ENCODE assay signal across 8 mouse cellular contexts in the genomic region with DNA sequence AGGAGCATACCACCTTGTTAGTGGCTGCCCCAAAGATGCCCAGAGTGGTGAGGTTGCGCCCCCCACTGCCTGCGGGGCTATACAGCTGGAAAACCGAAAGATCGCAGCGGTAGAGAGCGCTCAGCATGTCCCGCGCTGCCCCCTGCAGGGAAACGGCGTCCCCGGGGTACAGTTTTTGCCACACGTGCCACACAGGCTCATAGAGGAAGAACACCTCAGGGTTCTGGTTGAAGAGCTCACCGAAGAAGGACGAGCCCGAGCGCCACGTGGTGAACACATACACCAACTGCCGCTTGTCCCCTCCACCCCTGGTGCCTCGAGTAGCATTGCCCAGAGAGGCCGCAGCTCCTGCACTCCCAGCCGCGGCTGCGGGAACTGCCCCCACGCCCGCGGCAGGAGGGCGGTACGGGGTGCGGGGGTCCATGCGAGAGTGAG. TPM values are rescaled to one million over a fixed set of nuclear protein-coding genes. Genes with fewer than 3 reads are reported as not detected.
DNase-seq lines count a peak whose midpoint lies in the region; ATAC-seq and TF ChIP-seq lines count a peak whose summit lies in the region.

No protein-coding gene starts in this region.

- no peak for TF ChIP-seq EP300 in ES-Bruce4 (IDR thresholded peaks at IDR 0.05; ENCODE audit: insufficient read depth, low read depth, low read length)

- no peak overlapping the region for H3K27ac ChIP-seq in ES-Bruce4 (ENCODE audit: insufficient read depth, low read length)
- peak overlapping the region; percentile 84 for H3K27ac ChIP-seq in hindbrain, embryonic 13.5 days
- peak overlapping the region; percentile 87; the same call in 1 of the 2 replicates for H3K27ac ChIP-seq in lung, embryonic 16.5 days (ENCODE audit: low read length)

- no peaks in the 10 kb centered on the region for H3K4me1 ChIP-seq in ES-Bruce4 (ENCODE audit: control insufficient read depth, insufficient read depth, low read length)
- H3K4me1 ChIP-seq in hindbrain, embryonic 13.5 days (replicated peaks), result peaks cover 26% of the 10 kb centered on the region
- H3K4me1 ChIP-seq in lung, embryonic 16.5 days (replicated peaks; ENCODE audit: control insufficient read depth, insufficient read depth, low read length), result peaks cover 16% of the 10 kb centered on the region

- H3K9ac ChIP-seq in ES-Bruce4 (ENCODE audit: low read depth, poor library complexity, severe bottlenecking), result peak overlapping the region; percentile 88
- H3K9ac ChIP-seq in hindbrain, embryonic 13.5 days, result peak overlapping the region; percentile 84
- peak overlapping the region; percentile 73 for H3K9ac ChIP-seq in lung, embryonic 16.5 days (ENCODE audit: low read length)

- TF ChIP-seq CTCF in ES-Bruce4 (IDR thresholded peaks at IDR 0.05; ENCODE audit: low read depth, low read length), result peak; percentile 65

- no peaks in the 10 kb centered on the region for H3K36me3 ChIP-seq in ES-Bruce4 (ENCODE audit: control insufficient read depth, insufficient read depth, low read length, poor library complexity, severe bottlenecking)
- peaks cover 4% of the 10 kb centered on the region; the same call in 1 of the 2 replicates for H3K36me3 ChIP-seq in hindbrain, embryonic 13.5 days
- no peaks in the 10 kb centered on the region; the same call in 1 of the 2 replicates for H3K36me3 ChIP-seq in lung, embryonic 16.5 days (ENCODE audit: control insufficient read depth, insufficient read depth, low read length)

- H3K9me3 ChIP-seq in ES-Bruce4 (replicated peaks; ENCODE audit: control insufficient read depth, insufficient read depth, low read length, poor library complexity, severe bottlenecking), result no peaks in the 10 kb centered on the region
- H3K9me3 ChIP-seq in hindbrain, embryonic 13.5 days, result no peaks in the 10 kb centered on the region
- H3K9me3 ChIP-seq in lung, embryonic 16.5 days (ENCODE audit: control insufficient read depth, low read length), result no peaks in the 10 kb centered on the region

- peak overlapping the region; percentile 99 for H3K4me2 ChIP-seq in hindbrain, embryonic 13.5 days
- peak overlapping the region; percentile 92 for H3K4me2 ChIP-seq in lung, embryonic 16.5 days (ENCODE audit: low read depth, low read length)

- DNase-seq in cerebellum, adult 9-11 months, result peak; percentile 43
- DNase-seq in frontal cortex, postnatal 25 days (ENCODE audit: low spot score in 2 of 2), result peak; percentile 80 to 82
- peak; percentile 86 to 92 for DNase-seq in layer of hippocampus, postnatal 14 days (ENCODE audit: low spot score in 2 of 2)
- peak; percentile 24 for DNase-seq in retina, postnatal 7 days (ENCODE audit: low read depth, low spot score)
- DNase-seq in urinary bladder, adult 18-20 months (ENCODE audit: low spot score in 2 of 2), result peak; percentile 18 to 21

- H3K4me3 ChIP-seq in ES-Bruce4 (ENCODE audit: low read depth, low read length), result peak overlapping the region; percentile 92
- H3K4me3 ChIP-seq in hindbrain, embryonic 13.5 days, result peak overlapping the region; percentile 69
- peak overlapping the region; percentile 78 for H3K4me3 ChIP-seq in lung, embryonic 16.5 days (ENCODE audit: low read length)

- H3K27me3 ChIP-seq in ES-Bruce4 (ENCODE audit: control insufficient read depth, insufficient read depth, low read length, poor library complexity, severe bottlenecking), result peaks cover 9% of the 10 kb centered on the region
- H3K27me3 ChIP-seq in hindbrain, embryonic 13.5 days, result peaks cover 20% of the 10 kb centered on the region
- H3K27me3 ChIP-seq in lung, embryonic 16.5 days (ENCODE audit: control insufficient read depth, insufficient read depth, low read depth, low read length), result peaks cover 22% of the 10 kb centered on the region

- no peak for TF ChIP-seq POLR2A in ES-Bruce4 (IDR thresholded peaks at IDR 0.05; ENCODE audit: insufficient read depth, low read length)

- ATAC-seq in hindbrain, embryonic 13.5 days (ENCODE audit: low FRiP score), result peak; percentile 38
- ATAC-seq in lung, embryonic 16.5 days (ENCODE audit: low read depth), result peak; percentile 32

- under 1% methylated on average over 30 of the region's 30 CpGs for WGBS in hindbrain, embryonic 13.5 days
- 1% methylated on average over 30 of the region's 30 CpGs for WGBS in lung, embryonic 16.5 days

RNA-seq across cellular contexts. Expression of a gene that starts 1.0 kb away (rescaled TPM):
- 0.46 and 0.48 TPM in 2 replicates for polyA plus RNA-seq in ES-Bruce4 (2011; ENCODE audit: insufficient read depth, insufficient read length, low read depth, missing spikeins)
- 9.7 and 10.3 TPM in 2 replicates for polyA plus RNA-seq in hindbrain, embryonic 13.5 days (2015; fragmentation: Nextera tagmentation; extraction: Ambion mirVana)
- 100 to 1,000 TPM; 157 to 163 TPM for total RNA-seq in layer of hippocampus, postnatal 14 days (2021)
- 10.0 and 10.1 TPM in 2 replicates for polyA plus RNA-seq in lung, embryonic 16.5 days (2015; fragmentation: Nextera tagmentation; extraction: Ambion mirVana)

Comparison
In these comparisons a context has a peak if more than half of its experiments do, and no peak if none do; other contexts are left out.
1. DNase-seq: peak in every context shown above with its lines; median percentile 89 in layer of hippocampus, postnatal 14 days; 81 in frontal cortex, postnatal 25 days; 43 in cerebellum, adult 9-11 months; 24 in retina, postnatal 7 days; 20 in urinary bladder, adult 18-20 months.